Mouse (Mus musculus): ENCODE results near the gene Pbrm1. TPM values are rescaled to one million over a fixed set of nuclear protein-coding genes. Genes with fewer than 3 reads are reported as not detected.

Gene Pbrm1
- polyA plus RNA-seq, 1 experiment = 6.8 TPM

GRCm38 (mm10) chr14:31133023-31133665 is 114.2 kb downstream of the Pbrm1 start:
- TF ChIP-seq CTCF (IDR thresholded peaks at IDR 0.05; ENCODE audit: extremely low read depth, insufficient read length, insufficient replicate concordance, low read depth, low read length) = no peak
- TF ChIP-seq POLR2A (IDR thresholded peaks at IDR 0.05; ENCODE audit: low read depth, low read length) = no peak
- Histone ChIP-seq H3K4me3 (ENCODE audit: low read depth, low read length) (no peak overlapping the region), H3K36me3 (ENCODE audit: control insufficient read depth, insufficient read depth, low read length) (no peaks in the 10 kb centered on the region)

GRCm38 (mm10) chr14:31134015-31135000 is 115.4 kb downstream of the Pbrm1 start:
- TF ChIP-seq CTCF (IDR thresholded peaks at IDR 0.05; ENCODE audit: extremely low read depth, insufficient read length, insufficient replicate concordance, low read depth, low read length) (no peak), POLR2A (IDR thresholded peaks at IDR 0.05; ENCODE audit: low read depth, low read length) (no peak)

More at GRCm38 (mm10) chr14:31133023-31133665, 114.2 kb downstream of the Pbrm1 start:
- Histone ChIP-seq H3K27me3 (ENCODE audit: control insufficient read depth, insufficient read depth, low read length) (peaks cover 3% of the 10 kb centered on the region), H3K4me1 (ENCODE audit: control insufficient read depth, insufficient read depth, insufficient read length, low read length) (peaks cover 8% of the 10 kb centered on the region), H3K27ac (ENCODE audit: insufficient read depth, low read depth, low read length) (no peak overlapping the region)
- WGBS = 46% methylated on average over 11 of the region's 11 CpGs

GRCm38 (mm10) chr14:31135495-31136410 is 116.8 kb downstream of the Pbrm1 start:
- Histone ChIP-seq H3K4me1 (ENCODE audit: control insufficient read depth, insufficient read depth, insufficient read length, low read length) (peaks cover 3% of the 10 kb centered on the region), H3K27ac (ENCODE audit: insufficient read depth, low read depth, low read length) (no peak overlapping the region), H3K36me3 (ENCODE audit: control insufficient read depth, insufficient read depth, low read length) (no peaks in the 10 kb centered on the region; the same call in none of the 2 replicates), H3K4me3 (ENCODE audit: low read depth, low read length) (no peak overlapping the region), H3K27me3 (ENCODE audit: control insufficient read depth, insufficient read depth, low read length) (peaks cover 3% of the 10 kb centered on the region)
- TF ChIP-seq CTCF (IDR thresholded peaks at IDR 0.05; ENCODE audit: extremely low read depth, insufficient read length, insufficient replicate concordance, low read depth, low read length) (no peak), POLR2A (IDR thresholded peaks at IDR 0.05; ENCODE audit: low read depth, low read length) (no peak)
- WGBS = 93% methylated on average over 34 of the region's 34 CpGs

More at GRCm38 (mm10) chr14:31134015-31135000, 115.4 kb downstream of the Pbrm1 start:
- Histone ChIP-seq H3K27me3 (ENCODE audit: control insufficient read depth, insufficient read depth, low read length) (peaks cover 3% of the 10 kb centered on the region), H3K4me3 (ENCODE audit: low read depth, low read length) (no peak overlapping the region), H3K4me1 (ENCODE audit: control insufficient read depth, insufficient read depth, insufficient read length, low read length) (peaks cover 8% of the 10 kb centered on the region), H3K36me3 (ENCODE audit: control insufficient read depth, insufficient read depth, low read length) (no peaks in the 10 kb centered on the region), H3K27ac (ENCODE audit: insufficient read depth, low read depth, low read length) (no peak overlapping the region)
- 86% methylated on average over 25 of the region's 25 CpGs for WGBS

DNA sequence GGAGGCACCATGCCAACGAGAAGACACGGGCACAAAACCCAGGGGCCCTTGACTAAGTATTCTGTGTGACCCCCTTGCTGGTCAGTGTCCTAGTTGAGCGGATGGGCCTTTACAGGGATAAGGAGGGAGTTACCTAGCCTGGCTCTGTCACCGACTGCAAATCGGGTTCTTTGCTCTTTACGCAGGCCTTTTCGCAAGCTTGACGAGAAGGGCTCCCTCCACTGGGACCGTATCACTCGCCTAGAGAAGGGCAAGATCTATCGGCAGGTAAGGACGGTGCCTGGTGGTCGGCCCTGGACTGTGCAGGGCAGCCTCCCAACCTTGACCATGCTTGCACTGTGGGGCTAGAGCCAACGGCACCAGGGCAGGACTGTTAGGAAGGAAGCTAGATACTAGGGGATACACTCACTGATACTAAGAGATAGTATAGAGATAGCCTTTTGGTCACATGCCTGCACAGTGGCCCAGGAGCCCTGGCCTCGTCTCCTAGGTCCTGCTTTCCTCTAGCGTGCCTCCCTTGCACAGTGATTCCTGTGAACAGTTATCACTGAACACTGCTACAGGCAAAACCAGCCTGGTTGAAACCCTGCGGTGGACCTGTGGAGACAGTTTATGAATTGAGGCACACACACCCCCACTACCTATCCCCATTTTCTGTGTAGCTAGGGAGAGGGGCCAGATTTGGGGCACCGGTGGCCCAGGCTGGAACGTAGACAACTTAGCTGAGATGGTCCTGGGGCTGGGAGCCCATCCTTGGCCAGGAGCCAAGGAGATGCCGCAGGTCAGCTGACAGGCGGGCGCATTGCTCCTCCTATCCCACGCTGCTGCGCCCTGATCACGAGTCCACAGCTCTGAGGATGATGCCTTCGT is 117.7 kb downstream of the Pbrm1 start:
- Histone ChIP-seq H3K36me3 (ENCODE audit: control insufficient read depth, insufficient read depth, low read length) (no peaks in the 10 kb centered on the region; the same call in none of the 2 replicates), H3K4me3 (ENCODE audit: low read depth, low read length) (no peak overlapping the region), H3K27ac (ENCODE audit: insufficient read depth, low read depth, low read length) (no peak overlapping the region), H3K4me1 (ENCODE audit: control insufficient read depth, insufficient read depth, insufficient read length, low read length) (no peaks in the 10 kb centered on the region; the same call in 1 of the 2 replicates), H3K27me3 (ENCODE audit: control insufficient read depth, insufficient read depth, low read length) (peaks cover 3% of the 10 kb centered on the region)
- WGBS = 91% methylated on average over 26 of the region's 26 CpGs
- no peak for TF ChIP-seq CTCF (IDR thresholded peaks at IDR 0.05; ENCODE audit: extremely low read depth, insufficient read length, insufficient replicate concordance, low read depth, low read length)

GRCm38 (mm10) chr14:31137281-31137595 is 118.3 kb downstream of the Pbrm1 start:
- TF ChIP-seq POLR2A (IDR thresholded peaks at IDR 0.05; ENCODE audit: low read depth, low read length) (no peak), CTCF (IDR thresholded peaks at IDR 0.05; ENCODE audit: extremely low read depth, insufficient read length, insufficient replicate concordance, low read depth, low read length) (no peak)
- no peaks in the 10 kb centered on the region; the same call in 1 of the 2 replicates for H3K27me3 ChIP-seq (ENCODE audit: control insufficient read depth, insufficient read depth, low read length)
- H3K36me3 ChIP-seq (ENCODE audit: control insufficient read depth, insufficient read depth, low read length) = no peaks in the 10 kb centered on the region; the same call in none of the 2 replicates
- H3K4me3 ChIP-seq (ENCODE audit: low read depth, low read length) = no peak overlapping the region
- H3K4me1 ChIP-seq (ENCODE audit: control insufficient read depth, insufficient read depth, insufficient read length, low read length) = no peaks in the 10 kb centered on the region; the same call in 1 of the 2 replicates
- WGBS = 90% methylated on average over 10 of the region's 10 CpGs
- no peak overlapping the region for H3K27ac ChIP-seq (ENCODE audit: insufficient read depth, low read depth, low read length)

DNA sequence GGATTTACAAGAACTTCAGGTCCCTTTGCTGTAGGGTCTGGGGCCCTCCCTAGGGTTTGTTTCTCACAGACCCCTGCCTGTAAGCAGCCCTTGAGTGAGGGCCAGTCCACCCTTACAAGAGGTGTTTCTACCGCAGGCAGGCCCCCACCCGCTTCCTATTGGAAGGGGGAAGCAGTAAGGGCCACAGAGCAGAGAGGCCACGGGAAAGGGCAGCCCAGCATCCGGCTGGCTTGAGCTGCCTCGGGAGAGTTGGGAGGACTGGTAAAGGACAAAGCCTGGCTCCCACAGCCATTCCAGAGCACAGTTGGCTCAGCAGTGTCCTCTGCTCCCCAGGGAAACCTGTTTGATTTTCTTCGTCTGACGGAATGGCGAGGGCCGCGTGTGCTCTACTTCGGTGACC is 118.9 kb downstream of the Pbrm1 start:
- WGBS = 90% methylated on average over 11 of the region's 11 CpGs
- no peak overlapping the region for H3K4me3 ChIP-seq (ENCODE audit: low read depth, low read length)
- H3K27ac ChIP-seq (ENCODE audit: insufficient read depth, low read depth, low read length) = no peak overlapping the region
- H3K4me1 ChIP-seq (ENCODE audit: control insufficient read depth, insufficient read depth, insufficient read length, low read length) = no peaks in the 10 kb centered on the region; the same call in 1 of the 2 replicates
- TF ChIP-seq CTCF (IDR thresholded peaks at IDR 0.05; ENCODE audit: extremely low read depth, insufficient read length, insufficient replicate concordance, low read depth, low read length) = no peak
- TF ChIP-seq POLR2A (IDR thresholded peaks at IDR 0.05; ENCODE audit: low read depth, low read length) = no peak
- H3K36me3 ChIP-seq (ENCODE audit: control insufficient read depth, insufficient read depth, low read length) = no peaks in the 10 kb centered on the region; the same call in none of the 2 replicates
- no peaks in the 10 kb centered on the region; the same call in 1 of the 2 replicates for H3K27me3 ChIP-seq (ENCODE audit: control insufficient read depth, insufficient read depth, low read length)

Data from small intestine, adult 2 months (tissue).